Mouse (Mus musculus): Measurements from ENCODE around the gene Mogat1.
"Not testable (repeated sequence)": the region's sequence is repeated elsewhere in the genome, so short reads cannot be mapped to it uniquely, and the experiment has no call there.

Gene Mogat1

GRCm38 (mm10) chr1:78510862-78511261 lies at the start of gene Mogat1:
Gene Mogat1, plus strand, starts transcription at chr1:78510991.
- in situ Hi-C loops (cut with MboI, MseI), result no loop called here

- in situ Hi-C loops (cut with MboI, MseI), result no loop called here
Observed at GRCm38 (mm10) chr1:78472441-78472840, 38.4 kb upstream of the Mogat1 start.

- in situ Hi-C loops (cut with MboI, MseI), result no loop called here
Observed at GRCm38 (mm10) chr1:78483430-78483829, 27.4 kb upstream of the Mogat1 start.

- in situ Hi-C loops (cut with MboI, MseI), result no loop called here
Observed at GRCm38 (mm10) chr1:78484361-78484760, 26.4 kb upstream of the Mogat1 start.

- in situ Hi-C loops (cut with MboI, MseI), result no loop called here
Observed at GRCm38 (mm10) chr1:78488427-78488751, 22.4 kb upstream of the Mogat1 start.

- in situ Hi-C loops (cut with MboI, MseI), result no loop called here
Observed at GRCm38 (mm10) chr1:78488752-78489492, 21.9 kb upstream of the Mogat1 start, which contains the start of gene Farsb. Gene Farsb, minus strand, starts transcription at chr1:78488897.

GRCm38 (mm10) chr1:78490143-78490542 lies 20.6 kb upstream of the Mogat1 start:
- in situ Hi-C loops (cut with MboI, MseI), result loop anchor here (10.0 kb wide), 1 partner anchor 275 kb away; no protein-coding TSS in a partner anchor

- in situ Hi-C loops (cut with MboI, MseI), result no loop called here
Observed at GRCm38 (mm10) chr1:78501036-78501435, 9.8 kb upstream of the Mogat1 start.

- in situ Hi-C loops (cut with MboI, MseI), result not testable (repeated sequence)
Observed at GRCm38 (mm10) chr1:78501856-78502255, 8.9 kb upstream of the Mogat1 start.

- in situ Hi-C loops (cut with MboI, MseI), result no loop called here
Observed at GRCm38 (mm10) chr1:78502527-78502926, 8.3 kb upstream of the Mogat1 start.

- in situ Hi-C loops (cut with MboI, MseI), result no loop called here
Observed at GRCm38 (mm10) chr1:78507137-78507536, 3.7 kb upstream of the Mogat1 start.

GRCm38 (mm10) chr1:78511621-78512160 lies 900 bp downstream of the Mogat1 start, which contains the start of gene BC035947:
Gene BC035947, minus strand, starts transcription at chr1:78512158.
- in situ Hi-C loops (cut with MboI, MseI), result no loop called here

GRCm38 (mm10) chr1:78512756-78513155 lies 2.0 kb downstream of the Mogat1 start:
- in situ Hi-C loops (cut with MboI, MseI), result no loop called here

GRCm38 (mm10) chr1:78518907-78519306 lies 8.1 kb downstream of the Mogat1 start:
- in situ Hi-C loops (cut with MboI, MseI), result no loop called here

- in situ Hi-C loops (cut with MboI, MseI), result loop anchor here (10.0 kb wide), 2 partner anchors 159 to 1139 kb away; no protein-coding TSS in a partner anchor
Observed at GRCm38 (mm10) chr1:78525189-78525886, 14.5 kb downstream of the Mogat1 start.

- in situ Hi-C loops (cut with MboI, MseI), result loop anchor here (10.0 kb wide), 2 partner anchors 156 to 1136 kb away; no protein-coding TSS in a partner anchor
Observed at GRCm38 (mm10) chr1:78528356-78528755, 17.6 kb downstream of the Mogat1 start.

- in situ Hi-C loops (cut with MboI, MseI), result loop anchor here (10.0 kb wide), 2 partner anchors 156 to 1136 kb away; no protein-coding TSS in a partner anchor
Observed at GRCm38 (mm10) chr1:78529011-78529410, 18.2 kb downstream of the Mogat1 start.

GRCm38 (mm10) chr1:78530500-78531215 lies 19.9 kb downstream of the Mogat1 start:
- in situ Hi-C loops (cut with MboI, MseI), result no loop called here

GRCm38 (mm10) chr1:78532184-78532800 lies 21.5 kb downstream of the Mogat1 start:
- in situ Hi-C loops (cut with MboI, MseI), result no loop called here

- in situ Hi-C loops (cut with MboI, MseI), result loop anchor here (5.0 kb wide), 1 partner anchor 123 kb away; the partner anchor contains the start of genes Acsl3 and Utp14b
Observed at GRCm38 (mm10) chr1:78534428-78535150, 23.8 kb downstream of the Mogat1 start.

Data from T-helper 1 cell (primary cell).